Mouse (Mus musculus): Measurements from ENCODE around the gene Smarcad1.

- TF ChIP-seq CTCF (IDR thresholded peaks at IDR 0.05; ENCODE audit: low read depth) (no peak), EP300 (IDR thresholded peaks at IDR 0.05; ENCODE audit: low read depth) (no peak)
Observed at GRCm38 (mm10) chr6:65159381-65159942, 117.1 kb downstream of the Smarcad1 start.
